Mouse (Mus musculus) mouse embryonic stem cell (cell line): Measurements from ENCODE around the gene Fbxo39.

Experiments
- in situ Hi-C, 2 experiments: fragments of 300-500 bp; cut with MboI; formaldehyde crosslinking; loops; 1 replicate in 1 of 2; 3 replicates in 1 of 2; pipeline ENCODE4 v1.14.3; 2019 to 2020; ENCODE audit warnings: low sequenced_read_pairs in 2 of 2, low pct_unique_long_range_greater_than_20kb in 1 of 2, mixed read lengths in 1 of 2; ENCODE audit not compliant: unreplicated experiment in 1 of 2

Gene Fbxo39

GRCm38 (mm10) chr11:72349652-72350051, 35.4 kb downstream of the Fbxo39 start:
- in situ Hi-C loops = loop anchor here (10.0 to 25.0 kb wide), 3 partner anchors 125 to 188 kb away; no protein-coding TSS in a partner anchor

DNA sequence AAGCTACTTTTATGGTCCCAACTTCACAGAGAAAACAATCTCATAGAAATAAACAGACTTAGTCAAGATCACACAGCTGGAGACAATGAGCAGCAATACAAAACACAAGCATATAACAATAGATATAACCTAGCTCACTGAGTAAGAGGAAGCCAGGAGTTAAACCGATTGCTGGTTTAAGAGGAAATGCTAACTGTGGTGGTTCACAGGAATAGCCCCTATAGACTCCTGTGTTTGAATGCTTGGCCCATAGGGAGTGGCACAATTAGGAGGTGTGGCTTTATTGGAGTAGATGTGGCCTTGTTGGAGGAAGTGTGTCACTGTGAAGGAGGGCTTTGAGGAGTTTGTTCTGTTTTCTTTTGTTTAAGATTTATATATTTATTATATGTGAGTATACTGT, 38.0 kb downstream of the Fbxo39 start:
- in situ Hi-C loops = no loop called here

DNA sequence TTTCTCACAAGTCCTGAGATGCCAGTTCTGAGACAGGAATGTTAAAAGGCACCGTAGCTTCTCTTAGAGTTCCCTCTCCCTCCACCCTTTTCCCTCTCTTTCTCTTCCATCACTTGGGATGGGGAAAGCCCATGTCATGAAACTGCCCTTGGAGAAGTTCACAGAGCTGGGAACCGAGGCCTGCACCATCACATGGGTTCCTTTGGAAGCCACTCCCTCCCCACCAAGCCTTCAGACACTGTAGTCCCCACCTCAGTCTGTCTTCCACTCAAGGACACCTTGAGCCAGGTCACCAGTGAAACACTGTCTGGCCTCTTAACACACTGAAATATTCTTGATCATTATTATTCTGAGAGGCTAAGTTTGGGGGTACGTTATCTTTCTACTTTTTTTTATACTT, 38.9 kb downstream of the Fbxo39 start:
- in situ Hi-C loops = no loop called here

- in situ Hi-C loops = loop anchor here in 1 of 2 experiments (5.0 kb wide), 1 partner anchor 67 kb away; no protein-coding TSS in a partner anchor
Observed at GRCm38 (mm10) chr11:72354971-72355728, 40.9 kb downstream of the Fbxo39 start.

GRCm38 (mm10) chr11:72361385-72362346, 47.4 kb downstream of the Fbxo39 start:
- in situ Hi-C loops = no loop called here

GRCm38 (mm10) chr11:72362347-72362741, 48.1 kb downstream of the Fbxo39 start, which contains the start of gene Tekt1:
Tekt1 (minus strand) TSS chr11:72362442.
- in situ Hi-C loops = no loop called here

DNA sequence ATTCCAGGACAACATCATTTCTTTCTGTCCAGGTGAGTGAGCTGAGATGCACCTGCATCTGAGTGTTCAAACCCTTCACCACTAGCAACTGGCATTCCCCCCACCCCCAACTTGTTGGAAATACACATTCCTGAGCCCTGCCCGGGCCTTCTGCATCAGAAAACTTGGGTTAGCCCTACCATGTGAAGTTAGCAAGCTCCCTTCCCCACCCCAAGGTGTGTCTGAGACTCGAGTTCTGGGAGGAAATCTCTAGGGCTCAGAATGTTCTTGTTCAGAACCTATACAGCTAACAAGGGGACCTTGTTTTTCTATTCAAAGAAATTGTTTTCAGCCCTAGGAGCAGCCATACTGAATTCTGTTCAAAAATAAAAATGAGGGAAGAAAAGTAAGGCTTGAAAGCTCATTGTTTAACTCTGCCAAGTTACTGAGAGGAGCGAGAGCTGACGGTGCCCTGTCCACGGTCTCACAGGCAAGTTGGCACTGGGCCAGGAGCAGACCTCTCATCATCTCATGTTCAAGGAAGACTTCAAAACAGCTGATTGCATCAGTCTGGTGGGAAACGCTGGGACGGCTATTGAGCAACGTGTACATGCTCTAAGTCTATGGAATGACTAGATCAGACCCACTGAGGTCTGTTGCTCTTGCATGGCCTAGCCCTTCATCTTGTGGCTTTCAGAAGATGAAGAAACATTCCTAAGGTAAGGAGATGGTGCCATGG, 49.4 kb downstream of the Fbxo39 start:
- in situ Hi-C loops = no loop called here

DNA sequence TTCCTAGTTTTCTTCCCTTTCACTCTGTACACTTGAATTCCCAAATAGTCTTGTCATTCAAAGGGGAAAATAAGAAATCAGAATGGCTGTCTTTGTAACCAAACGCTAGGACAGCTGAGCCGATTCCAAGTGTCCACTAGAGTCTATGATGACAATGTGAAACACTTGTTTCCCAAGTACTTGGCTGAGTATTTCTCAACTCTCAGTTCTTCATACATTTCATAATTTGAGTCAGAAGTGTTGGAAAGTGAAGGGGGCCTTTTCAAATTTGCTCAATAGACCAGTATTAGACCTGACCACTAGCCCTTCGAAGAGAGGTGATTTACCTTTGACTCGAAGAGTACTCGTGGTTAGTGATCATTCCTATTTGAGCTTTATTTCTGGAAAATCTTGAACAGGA, 50.3 kb downstream of the Fbxo39 start:
- in situ Hi-C loops = no loop called here

DNA sequence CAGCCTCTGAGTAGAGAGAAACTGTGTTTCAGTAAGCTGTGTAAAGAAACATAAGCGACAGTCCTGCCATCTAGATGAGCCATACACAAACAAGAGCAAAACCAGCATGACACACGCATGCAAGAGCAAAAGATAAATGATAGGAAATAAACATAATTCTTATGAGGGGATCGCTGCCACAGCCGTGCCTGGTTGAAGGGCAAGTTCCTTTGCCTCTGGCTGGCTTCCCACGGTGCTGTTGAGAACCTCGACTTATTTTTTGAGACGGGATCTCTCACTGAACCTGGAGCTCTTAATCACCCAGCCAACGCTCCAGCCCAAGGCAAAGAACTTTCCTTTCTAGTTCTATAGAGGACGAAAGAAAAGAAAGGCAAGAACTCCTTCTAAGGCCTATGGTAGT, 51.9 kb downstream of the Fbxo39 start:
- in situ Hi-C loops = no loop called here

- in situ Hi-C loops = no loop called here
Observed at GRCm38 (mm10) chr11:72367934-72368674, 53.9 kb downstream of the Fbxo39 start.
